Mouse (Mus musculus) G1E (cell line): Measurements from ENCODE around the gene Me3.

ENCODE experiments used
- CTCF ChIP-seq: IDR thresholded peaks from 2 replicates; pipeline ENCODE4 v1.5.1; 2012; ENCODE audit warnings: low read depth, low read length, inconsistent platforms, mixed read lengths
- GATA2 ChIP-seq: IDR thresholded peaks from 2 replicates; pipeline ENCODE4 v1.6.1; 2012; ENCODE audit warnings: low read depth, low read length, inconsistent platforms, borderline replicate concordance
- TAL1 ChIP-seq: conservative IDR thresholded peaks from 2 replicates; pipeline ENCODE4 v1.6.1; 2012; ENCODE audit warnings: low read depth, low read length, inconsistent platforms, mixed read lengths

DNA sequence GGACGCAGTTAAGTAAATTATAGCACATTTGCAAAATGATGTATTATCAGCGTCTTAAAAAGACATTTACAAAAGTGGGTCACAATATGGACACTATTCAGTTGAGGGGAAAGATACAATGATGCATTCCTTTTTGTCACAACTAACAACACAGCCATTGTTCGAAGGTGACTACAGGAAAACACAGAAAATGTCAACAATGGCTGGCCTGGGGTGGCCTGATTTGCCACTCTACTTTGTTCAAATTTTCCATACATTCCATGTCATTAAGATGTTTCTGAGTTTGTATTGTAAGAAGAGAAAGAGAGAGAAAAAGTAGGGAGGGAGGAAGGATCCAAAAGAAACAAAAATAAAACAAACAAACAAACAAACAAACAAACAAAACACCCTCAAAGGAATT is 48.7 kb downstream of the Me3 start:
- TF ChIP-seq CTCF (no peak), GATA2 (no peak), TAL1 (no peak)
